Mouse (Mus musculus): ENCODE results near the gene Slc9a4.
"Not testable (repeated sequence)": the region's sequence is repeated elsewhere in the genome, so short reads cannot be mapped to it uniquely, and the experiment has no call there.

Slc9a4 gene

GRCm38 (mm10) chr1:40650803-40651497, 71.1 kb downstream of the Slc9a4 start:
- DNase-seq = no peak

- DNase-seq = no peak
These were observed 77.2 kb downstream of the Slc9a4 start for GRCm38 (mm10) chr1:40657035-40657434.

- peak in 1 of 2 experiments; percentile 34 for DNase-seq
These were observed 78.2 kb downstream of the Slc9a4 start for GRCm38 (mm10) chr1:40657978-40658496.

GRCm38 (mm10) chr1:40659017-40659416, 79.1 kb downstream of the Slc9a4 start:
- no peak for DNase-seq

- DNase-seq = no peak
These were observed 79.6 kb downstream of the Slc9a4 start for GRCm38 (mm10) chr1:40659496-40659895.

- no peak for DNase-seq
These were observed 81.0 kb downstream of the Slc9a4 start for GRCm38 (mm10) chr1:40660838-40661237.

GRCm38 (mm10) chr1:40665401-40666370, 85.8 kb downstream of the Slc9a4 start:
- DNase-seq = no peak

- not testable (repeated sequence) for DNase-seq
These were observed 87.6 kb downstream of the Slc9a4 start for GRCm38 (mm10) chr1:40667442-40667841.

- DNase-seq = no peak
These were observed 90.1 kb downstream of the Slc9a4 start for GRCm38 (mm10) chr1:40670025-40670424.

GRCm38 (mm10) chr1:40671490-40671889, 91.6 kb downstream of the Slc9a4 start:
- no peak for DNase-seq

GRCm38 (mm10) chr1:40677306-40677705, 97.4 kb downstream of the Slc9a4 start:
- DNase-seq = no peak
